Mouse (Mus musculus) spleen, adult 2 months (tissue): ENCODE measurements around the gene Arhgef26.

Source experiments
- CTCF ChIP-seq: fragments of 200-500 bp; IDR thresholded peaks from 2 replicates; pipeline ENCODE4 v1.5.1; 2011; ENCODE audit warnings: mild to moderate bottlenecking, inconsistent platforms; ENCODE audit not compliant: insufficient read depth, insufficient read length, insufficient replicate concordance; ENCODE audit errors: extremely low read depth
- POLR2A ChIP-seq: fragments of 200-500 bp; IDR thresholded peaks from 2 replicates; pipeline ENCODE4 v1.6.1; 2011; ENCODE audit warnings: low read depth, low read length, inconsistent platforms

GRCm38 (mm10) chr3:62455854-62456253, 117.7 kb downstream of the Arhgef26 start:
- TF ChIP-seq CTCF = no peak
- no peak for TF ChIP-seq POLR2A
